Mouse (Mus musculus) hindbrain, embryonic 11.5 days (tissue): ENCODE results near the gene Eaf2. TPM values are rescaled to one million over a fixed set of nuclear protein-coding genes. Genes with fewer than 3 reads are reported as not detected.

ENCODE experiments used
- ATAC-seq: fragments of 200-750 bp; cut with Nextera tagmentation; 2 replicates; pipeline ENCODE4 v1.8.0; 2017; ENCODE audit warnings: mild to moderate bottlenecking, moderate TSS enrichment, moderate library complexity; ENCODE audit not compliant: low FRiP score
- DNase-seq: peaks from one replicate; pipeline ENCODE4 v3.0.0-alpha.2; 2015; ENCODE audit warnings: low spot score
- H3K27ac ChIP-seq: fragments of 300-500 bp; sonication (generic); 2 replicates; pipeline ENCODE4 v1.5.1; 2014; ENCODE audit warnings: mild to moderate bottlenecking, low read depth, low read length
- H3K27me3 ChIP-seq: fragments of 300-500 bp; sonication (generic); 2 replicates; pipeline ENCODE4 v1.6.1; 2014; ENCODE audit warnings: mild to moderate bottlenecking, low read length, moderate library complexity, mixed read lengths; ENCODE audit not compliant: control insufficient read depth, insufficient read depth
- H3K36me3 ChIP-seq: fragments of 300-500 bp; sonication (generic); 2 replicates; pipeline ENCODE4 v1.6.1; 2014; ENCODE audit warnings: mild to moderate bottlenecking, low read length, moderate library complexity, mixed read lengths; ENCODE audit not compliant: control insufficient read depth, insufficient read depth
- H3K4me1 ChIP-seq: fragments of 300-500 bp; sonication (generic); replicated peaks from 2 replicates; pipeline ENCODE4 v1.6.1; 2014; ENCODE audit warnings: low read length, mixed read lengths; ENCODE audit not compliant: control insufficient read depth, insufficient read depth
- H3K4me2 ChIP-seq: fragments of 300-500 bp; sonication (generic); replicated peaks from 2 replicates; pipeline ENCODE4 v1.6.1; 2014; ENCODE audit warnings: mild to moderate bottlenecking, low read depth, low read length
- H3K4me3 ChIP-seq: fragments of 300-500 bp; sonication (generic); 2 replicates; pipeline ENCODE4 v1.5.1; 2014; ENCODE audit warnings: low read depth, low read length
- H3K9ac ChIP-seq: fragments of 300-500 bp; sonication (generic); 2 replicates; pipeline ENCODE4 v1.6.1; 2014; ENCODE audit warnings: low read depth, low read length
- H3K9me3 ChIP-seq: fragments of 300-500 bp; sonication (generic); 2 replicates; pipeline ENCODE4 v1.6.1; 2016; ENCODE audit warnings: low read length; ENCODE audit not compliant: control insufficient read depth
- WGBS: fragments of 180-500 bp; shearing (Covaris S2); extraction: QIAGEN DNeasy Blood & Tissue Kit; methylation state at CpG from one replicate; pipeline ENCODE4 v1.1.7; 2014; 5-methylcytosine and 5-hydroxymethylcytosine counted together
- polyA plus RNA-seq: library from polyadenylated mRNA; unstranded; fragments of >200 nt; fragmentation: Nextera tagmentation; extraction: Ambion mirVana; gene quantifications from 2 replicates; pipeline ENCODE4 v1.2.1, GENCODE M21; 2014

The Eaf2 gene
- polyA plus RNA-seq, 1 experiment from 2014 or later, result 1.3 TPM

- WGBS, result 87% methylated on average over 3 of the region's 3 CpGs
- ATAC-seq, result no peak
- no peaks in the 10 kb centered on the region for H3K36me3 ChIP-seq
Measured at GRCm38 (mm10) chr16:36802361-36802760, 72.4 kb downstream of the Eaf2 start.

GRCm38 (mm10) chr16:36798334-36798733 lies 76.5 kb downstream of the Eaf2 start:
- Histone ChIP-seq H3K4me2 (no peak overlapping the region), H3K9ac (no peak overlapping the region), H3K36me3 (no peaks in the 10 kb centered on the region), H3K27ac (no peak overlapping the region), H3K9me3 (no peaks in the 10 kb centered on the region), H3K27me3 (no peaks in the 10 kb centered on the region), H3K4me1 (no peaks in the 10 kb centered on the region), H3K4me3 (no peak overlapping the region)
- WGBS, result 86% methylated on average over 2 of the region's 2 CpGs
- no peak for DNase-seq
- no peak for ATAC-seq

More at GRCm38 (mm10) chr16:36802361-36802760, 72.4 kb downstream of the Eaf2 start:
- H3K27me3 ChIP-seq, result no peaks in the 10 kb centered on the region
- H3K4me1 ChIP-seq, result no peaks in the 10 kb centered on the region
- H3K4me2 ChIP-seq, result no peak overlapping the region
- H3K27ac ChIP-seq, result no peak overlapping the region
- no peaks in the 10 kb centered on the region for H3K9me3 ChIP-seq
- H3K9ac ChIP-seq, result no peak overlapping the region
- H3K4me3 ChIP-seq, result no peak overlapping the region
- no peak for DNase-seq

DNA sequence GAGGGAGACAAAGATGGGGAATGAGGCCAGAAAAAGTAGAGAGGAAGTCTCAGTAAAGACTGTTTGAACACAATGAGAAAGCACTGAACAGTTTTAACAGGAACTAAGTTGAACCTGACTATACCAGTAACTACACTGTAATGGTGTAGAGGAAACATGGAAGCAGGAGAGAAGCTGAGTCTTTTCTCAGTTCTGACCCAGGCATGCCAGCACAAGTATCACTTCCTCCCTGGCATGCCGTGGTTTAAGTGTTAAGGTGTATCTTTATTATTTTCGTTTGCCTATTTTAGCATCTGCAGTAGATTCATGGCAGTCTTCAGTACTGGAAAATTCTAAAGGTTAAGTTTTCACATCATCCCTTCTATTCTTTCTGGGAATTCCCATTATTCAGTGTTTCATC lies 79.8 kb downstream of the Eaf2 start:
- WGBS, result 84% methylated on average over 2 of the region's 2 CpGs
- no peak overlapping the region for H3K9ac ChIP-seq

GRCm38 (mm10) chr16:36790166-36790565 lies 84.6 kb downstream of the Eaf2 start:
- no peak overlapping the region for H3K9ac ChIP-seq
- no peaks in the 10 kb centered on the region for H3K9me3 ChIP-seq
- no peaks in the 10 kb centered on the region for H3K36me3 ChIP-seq
- H3K4me3 ChIP-seq, result no peak overlapping the region
- H3K27ac ChIP-seq, result no peak overlapping the region
- H3K27me3 ChIP-seq, result no peaks in the 10 kb centered on the region
- H3K4me2 ChIP-seq, result no peak overlapping the region
- 90% methylated on average over 4 of the region's 4 CpGs for WGBS
- DNase-seq (no peak), ATAC-seq (no peak)
- H3K4me1 ChIP-seq, result no peaks in the 10 kb centered on the region

More for the DNA sequence above, 79.8 kb downstream of the Eaf2 start:
- Histone ChIP-seq H3K4me2 (no peak overlapping the region), H3K27me3 (no peaks in the 10 kb centered on the region), H3K4me3 (no peak overlapping the region), H3K9me3 (no peaks in the 10 kb centered on the region), H3K4me1 (no peaks in the 10 kb centered on the region), H3K27ac (no peak overlapping the region), H3K36me3 (no peaks in the 10 kb centered on the region)
- ATAC-seq, result no peak
- no peak for DNase-seq

- Histone ChIP-seq H3K27me3 (no peaks in the 10 kb centered on the region), H3K36me3 (no peaks in the 10 kb centered on the region), H3K4me1 (no peaks in the 10 kb centered on the region), H3K27ac (no peak overlapping the region), H3K9ac (no peak overlapping the region), H3K9me3 (no peaks in the 10 kb centered on the region), H3K4me3 (no peak overlapping the region), H3K4me2 (no peak overlapping the region)
- ATAC-seq (no peak), DNase-seq (no peak)
- WGBS, result 92% methylated on average over 7 of the region's 7 CpGs
Measured at GRCm38 (mm10) chr16:36786466-36786865, 88.3 kb downstream of the Eaf2 start.

DNA sequence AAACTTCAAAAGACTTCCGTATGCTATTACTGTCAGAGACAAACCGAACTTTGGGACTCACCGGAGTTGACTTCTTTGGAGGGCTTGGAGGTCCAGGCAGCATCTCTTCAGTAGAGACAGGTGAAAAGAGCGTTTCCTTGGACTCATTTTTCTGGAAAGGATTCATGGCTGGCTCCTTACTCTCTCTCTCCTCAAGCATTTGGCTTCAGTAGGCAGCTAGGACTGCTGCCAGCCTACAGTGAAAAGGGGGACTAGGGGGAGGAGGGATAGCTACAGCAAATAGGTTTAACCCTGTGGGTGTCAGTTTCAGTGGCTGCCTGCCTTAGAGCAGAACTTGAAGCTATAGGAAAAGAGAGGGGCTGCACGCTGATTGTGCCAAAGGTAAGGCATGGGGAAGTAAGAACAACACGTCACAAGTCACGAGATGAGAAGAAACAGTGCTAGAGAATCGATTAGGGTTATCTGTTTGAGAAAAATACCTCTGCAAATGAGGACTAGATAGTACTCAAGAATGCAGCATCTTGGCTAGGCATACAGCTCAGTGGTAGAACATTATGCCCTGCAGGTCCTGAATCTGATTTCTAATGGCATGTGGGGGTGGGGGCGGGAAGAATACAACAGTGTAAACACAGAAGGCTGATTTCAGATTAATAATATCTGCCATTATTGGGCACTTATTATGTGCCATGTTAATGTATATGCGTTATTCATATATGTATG lies 90.0 kb downstream of the Eaf2 start, which contains the start of gene Slc15a2:
Slc15a2 (minus strand) TSS at position 369 of the 720 bp plus-strand sequence.
- no peaks in the 10 kb centered on the region for H3K36me3 ChIP-seq
- no peak within 1 kb of the TSS for H3K9ac ChIP-seq
- 79% methylated on average over 10 of the region's 10 CpGs for WGBS
- H3K27ac ChIP-seq, result no peak within 1 kb of the TSS
- no peak for ATAC-seq
- H3K4me3 ChIP-seq, result no peak within 1 kb of the TSS
- no peak within 1 kb of the TSS for H3K4me2 ChIP-seq
- H3K4me1 ChIP-seq, result no peaks in the 10 kb centered on the region
- DNase-seq, result no peak
- no peaks in the 10 kb centered on the region for H3K9me3 ChIP-seq
- no peaks in the 10 kb centered on the region for H3K27me3 ChIP-seq

GRCm38 (mm10) chr16:36784146-36784545 lies 90.7 kb downstream of the Eaf2 start:
- WGBS, result 97% methylated on average over 2 of the region's 2 CpGs
- Histone ChIP-seq H3K4me2 (no peak overlapping the region), H3K9ac (no peak overlapping the region), H3K9me3 (no peaks in the 10 kb centered on the region), H3K27me3 (no peaks in the 10 kb centered on the region), H3K36me3 (no peaks in the 10 kb centered on the region), H3K4me3 (no peak overlapping the region), H3K27ac (no peak overlapping the region), H3K4me1 (no peaks in the 10 kb centered on the region)
- ATAC-seq, result no peak
- no peak for DNase-seq

GRCm38 (mm10) chr16:36775658-36776057 lies 99.1 kb downstream of the Eaf2 start:
- no peak overlapping the region for H3K9ac ChIP-seq
- no peak overlapping the region for H3K4me3 ChIP-seq
- H3K4me1 ChIP-seq, result no peaks in the 10 kb centered on the region
- no peaks in the 10 kb centered on the region for H3K9me3 ChIP-seq
- no peaks in the 10 kb centered on the region for H3K27me3 ChIP-seq
- ATAC-seq (no peak), DNase-seq (peak; percentile 2)
- no peaks in the 10 kb centered on the region for H3K36me3 ChIP-seq
- no peak overlapping the region for H3K27ac ChIP-seq
- no peak overlapping the region for H3K4me2 ChIP-seq
- 75% methylated on average over 6 of the region's 6 CpGs for WGBS

DNA sequence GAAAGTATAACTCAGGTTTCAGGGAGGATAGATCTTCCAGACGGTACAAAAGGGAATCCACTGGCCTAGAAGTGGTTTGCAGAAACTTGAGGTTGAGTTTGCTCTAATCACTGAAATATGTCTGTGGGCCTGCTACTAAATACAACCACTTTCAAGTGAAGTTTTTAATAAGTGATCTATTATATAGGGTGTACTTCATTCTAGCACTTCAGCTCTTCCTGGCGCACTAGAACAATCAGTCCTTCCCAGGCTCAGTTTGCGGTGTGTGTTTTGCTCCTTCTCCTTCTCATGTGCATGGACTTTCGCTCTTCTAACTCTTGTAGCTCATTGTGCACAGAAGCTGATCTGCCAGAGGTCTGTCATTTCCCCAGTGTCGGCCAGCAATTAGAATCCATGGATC lies 101.8 kb downstream of the Eaf2 start:
- Histone ChIP-seq H3K36me3 (no peaks in the 10 kb centered on the region), H3K4me2 (no peak overlapping the region), H3K4me1 (no peaks in the 10 kb centered on the region), H3K9ac (no peak overlapping the region), H3K4me3 (no peak overlapping the region), H3K9me3 (no peaks in the 10 kb centered on the region), H3K27ac (no peak overlapping the region), H3K27me3 (no peaks in the 10 kb centered on the region)
- DNase-seq (no peak), ATAC-seq (no peak)
- 94% methylated on average over 5 of the region's 5 CpGs for WGBS
